Mouse (Mus musculus): ENCODE results near the gene Tor4a.

Gene Tor4a

GRCm38 (mm10) chr2:25224766-25225752, 28.4 kb upstream of the Tor4a start:
- peak; percentile 99 for DNase-seq (ENCODE audit: low spot score)

GRCm38 (mm10) chr2:25224492-25224765, 27.7 kb upstream of the Tor4a start, which contains the start of gene Tubb4b:
Gene Tubb4b (minus strand): TSS chr2:25224702.
- no peak for DNase-seq (ENCODE audit: low spot score)

DNA sequence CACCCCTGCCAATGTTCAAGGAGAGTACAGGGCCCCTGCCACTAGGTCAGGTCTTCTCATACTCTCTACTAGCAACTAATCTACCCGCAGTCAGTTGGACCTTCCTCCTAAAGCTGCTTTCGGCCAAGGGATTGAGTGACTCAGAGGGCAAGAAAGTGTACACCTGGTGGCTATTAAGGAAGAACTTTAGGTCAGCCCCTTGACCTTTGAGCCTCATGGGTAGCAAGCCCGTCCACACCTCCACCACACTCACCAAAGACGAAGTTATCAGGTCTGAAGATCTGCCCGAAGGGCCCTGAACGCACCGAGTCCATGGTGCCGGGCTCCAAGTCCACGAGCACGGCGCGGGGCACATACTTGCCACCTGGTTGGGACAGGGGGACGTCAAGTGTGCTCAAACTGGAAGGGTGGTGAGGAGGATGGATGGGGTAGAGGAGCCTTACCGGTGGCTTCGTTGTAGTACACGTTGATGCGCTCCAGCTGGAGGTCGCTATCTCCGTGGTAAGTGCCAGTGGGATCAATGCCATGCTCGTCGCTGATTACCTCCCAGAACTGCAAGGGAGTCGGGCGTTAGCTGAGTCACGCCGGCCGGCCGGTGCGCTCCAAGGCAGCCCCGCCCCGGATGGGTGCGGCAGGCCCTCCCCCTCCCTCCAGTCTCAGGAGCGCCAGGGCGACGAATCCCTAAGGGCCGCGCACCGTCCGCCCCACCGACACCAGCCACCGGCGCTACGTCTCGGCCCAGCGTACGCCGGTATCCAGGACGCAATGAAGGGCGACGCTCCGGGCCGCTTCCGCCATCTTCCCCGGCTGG, 27.2 kb upstream of the Tor4a start:
- peak; percentile 90 for DNase-seq (ENCODE audit: low spot score)

GRCm38 (mm10) chr2:25221331-25221772, 24.7 kb upstream of the Tor4a start:
- DNase-seq (ENCODE audit: low spot score), result no peak

GRCm38 (mm10) chr2:25218445-25218844, 21.8 kb upstream of the Tor4a start, which contains the start of gene Fam166a:
Gene Fam166a (plus strand): TSS chr2:25218745.
- no peak for DNase-seq (ENCODE audit: low spot score)

DNA sequence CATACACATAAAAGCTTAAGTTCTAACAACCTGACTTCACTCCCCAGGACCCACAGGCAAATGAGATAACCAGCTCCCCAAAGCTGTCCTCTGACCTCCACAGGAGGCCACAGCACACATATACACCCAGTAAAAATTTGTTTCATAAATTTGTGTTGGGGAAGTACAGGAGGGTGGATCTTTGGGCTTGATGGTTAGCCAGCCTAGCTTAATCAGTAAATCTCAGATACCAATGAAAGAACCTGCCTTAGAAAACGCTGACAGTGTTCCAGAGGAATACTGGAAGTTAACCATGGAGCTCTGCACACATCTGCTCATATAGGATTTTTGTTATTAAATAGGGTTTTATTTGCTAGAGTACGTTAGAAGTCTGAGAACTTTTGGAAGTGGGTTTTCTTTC, 21.0 kb upstream of the Tor4a start:
- DNase-seq (ENCODE audit: low spot score), result no peak

DNA sequence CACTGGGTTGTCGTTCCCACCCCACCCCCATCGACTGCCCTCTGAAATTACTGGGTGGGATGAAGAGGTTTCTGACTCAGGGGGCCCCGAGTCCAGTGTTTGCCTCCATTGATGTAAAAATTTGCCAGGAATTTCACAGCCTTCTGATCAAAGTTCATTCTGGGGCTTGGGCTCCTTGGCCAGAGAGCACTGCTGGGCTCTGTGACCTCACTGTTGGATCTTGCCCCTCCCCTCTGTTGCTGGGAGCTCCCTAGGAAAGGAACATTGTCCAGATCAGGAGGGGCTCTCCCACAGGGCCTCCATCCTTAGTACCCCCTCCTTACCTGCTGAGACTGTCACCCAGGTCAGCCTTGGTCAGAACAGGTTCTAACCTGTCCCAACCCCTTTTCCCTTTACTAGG, 17.8 kb upstream of the Tor4a start, which contains the start of gene Stpg3:
Gene Stpg3, minus strand, starts transcription at position 194 of the 400 bp plus-strand sequence.
- DNase-seq (ENCODE audit: low spot score), result no peak

DNA sequence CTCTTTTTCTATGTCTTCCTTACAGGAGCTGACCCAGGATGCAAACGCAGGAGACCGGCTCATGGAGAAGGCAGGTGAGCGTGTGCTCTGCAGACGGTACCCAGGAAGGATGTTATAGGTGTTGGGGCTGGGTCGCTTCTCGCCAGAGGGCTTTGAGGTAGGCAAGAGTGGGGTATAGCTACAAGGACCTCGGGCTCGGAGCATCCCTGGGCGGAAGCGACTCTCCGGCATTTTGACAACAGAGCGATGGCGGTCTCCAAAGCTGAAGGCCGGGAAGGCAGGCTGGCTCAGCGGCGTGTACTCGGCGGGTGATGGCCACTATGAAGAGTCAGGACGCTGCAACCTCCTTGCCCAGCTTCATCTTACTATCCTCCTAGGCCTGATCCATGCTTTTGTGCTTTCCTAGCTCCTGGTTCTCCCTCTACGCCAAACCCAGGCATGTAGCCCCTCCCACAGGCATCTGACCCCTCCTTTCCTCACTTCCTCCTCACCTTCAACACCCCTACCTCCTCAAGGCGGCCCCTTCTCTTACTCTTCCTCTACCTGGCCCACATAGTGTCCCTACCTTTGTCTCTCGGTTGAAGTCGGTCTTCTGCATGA, 16.7 kb upstream of the Tor4a start:
- DNase-seq (ENCODE audit: low spot score), result no peak

- peak; percentile 91 for DNase-seq (ENCODE audit: low spot score)
Measured at GRCm38 (mm10) chr2:25211121-25211670, 14.5 kb upstream of the Tor4a start, which contains the start of gene Nelfb. Gene Nelfb (minus strand): TSS chr2:25211489.

GRCm38 (mm10) chr2:25210686-25211085, 14.0 kb upstream of the Tor4a start:
- DNase-seq (ENCODE audit: low spot score), result no peak

DNA sequence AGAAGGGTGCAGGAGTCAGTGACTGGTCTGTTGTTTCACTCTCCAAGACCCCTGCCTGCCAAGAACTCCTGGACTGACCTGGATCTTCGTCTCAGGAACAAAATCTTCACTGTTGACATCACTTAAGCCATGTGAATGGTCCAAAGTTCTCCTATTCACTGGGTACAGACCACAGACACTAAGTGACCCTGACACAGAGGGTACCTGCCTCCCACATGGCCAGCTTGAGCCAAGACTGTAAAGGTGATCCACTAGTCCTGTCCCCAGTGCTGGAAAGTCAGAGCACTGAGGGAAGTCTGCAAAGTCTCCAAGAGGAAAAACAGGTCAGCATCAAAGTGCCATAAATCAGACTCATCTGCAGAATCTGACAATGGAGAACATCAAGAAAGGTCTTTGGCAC, 10.9 kb upstream of the Tor4a start:
- no peak for DNase-seq (ENCODE audit: low spot score)

- peak; percentile 70 for DNase-seq (ENCODE audit: low spot score)
Measured at GRCm38 (mm10) chr2:25203631-25204214, 7.0 kb upstream of the Tor4a start.

- DNase-seq (ENCODE audit: low spot score), result no peak
Measured at GRCm38 (mm10) chr2:25200631-25201030, 3.9 kb upstream of the Tor4a start.

DNA sequence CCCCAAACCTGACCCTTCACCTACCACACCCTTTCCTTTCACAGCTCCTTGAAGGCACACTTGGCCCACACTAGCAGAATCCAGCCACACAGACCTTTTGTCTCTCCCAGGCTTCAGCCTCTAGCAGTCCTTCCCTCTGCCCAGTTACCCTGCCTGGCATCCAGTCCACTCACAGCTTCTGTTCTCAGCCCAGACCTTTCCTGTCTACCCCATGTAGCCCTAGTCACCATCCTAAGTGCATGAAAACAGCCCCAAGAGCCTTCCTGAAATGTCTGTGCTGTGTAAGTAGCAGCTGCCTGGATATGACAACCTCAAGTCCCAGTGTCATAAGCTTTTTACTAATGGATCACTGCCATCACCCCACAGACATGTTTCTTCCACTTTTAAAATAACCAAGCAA, 1.3 kb upstream of the Tor4a start:
- no peak for DNase-seq (ENCODE audit: low spot score)

- DNase-seq (ENCODE audit: low spot score), result no peak
Measured at GRCm38 (mm10) chr2:25197191-25197590, 505 bp upstream of the Tor4a start.

DNA sequence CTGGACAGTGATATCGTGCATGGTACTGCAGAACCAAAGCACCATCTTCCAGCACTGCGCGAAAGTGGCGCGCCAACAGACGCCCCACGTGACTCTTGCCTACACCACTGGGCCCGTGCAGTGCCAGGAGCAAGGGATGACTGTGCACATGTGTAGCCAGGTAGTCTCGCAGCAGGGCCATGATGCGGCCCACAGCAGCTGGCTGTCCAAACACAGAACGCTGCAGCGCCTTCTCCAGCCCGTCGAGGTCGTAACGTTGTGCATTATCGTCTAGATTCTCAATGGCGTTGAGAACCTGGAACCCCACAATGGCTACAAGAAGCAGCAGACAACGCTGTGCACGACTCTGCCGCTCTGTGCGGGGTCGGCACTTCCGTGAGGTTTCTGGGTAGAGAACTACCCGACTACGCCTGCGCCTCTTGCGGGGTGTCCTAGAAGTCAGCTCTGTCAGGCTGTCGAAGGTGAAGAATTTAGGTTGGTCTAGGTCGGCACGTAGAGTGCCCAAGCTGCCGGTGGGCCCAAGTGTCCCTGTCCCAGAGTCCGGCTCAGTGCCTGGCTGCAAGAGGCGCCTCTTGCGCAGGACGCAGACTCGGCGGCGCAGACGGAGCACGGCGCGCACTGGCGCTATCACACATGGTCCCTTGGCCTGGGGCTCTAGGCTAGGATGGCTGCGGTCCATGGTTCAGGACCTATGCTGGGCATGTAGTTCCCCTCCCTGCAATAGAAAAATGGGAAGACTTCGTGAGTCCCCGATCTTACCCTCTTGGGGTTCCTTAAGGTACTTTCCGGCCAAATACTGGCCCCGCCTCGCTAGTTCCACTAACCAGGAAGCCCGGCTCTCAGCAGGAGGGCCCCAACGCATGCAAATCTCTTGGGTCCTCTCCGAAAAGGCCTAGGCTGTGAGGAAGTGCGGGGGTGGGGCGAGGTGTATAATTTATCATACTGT, 1.2 kb downstream of the Tor4a start:
- no peak for DNase-seq (ENCODE audit: low spot score)

DNA sequence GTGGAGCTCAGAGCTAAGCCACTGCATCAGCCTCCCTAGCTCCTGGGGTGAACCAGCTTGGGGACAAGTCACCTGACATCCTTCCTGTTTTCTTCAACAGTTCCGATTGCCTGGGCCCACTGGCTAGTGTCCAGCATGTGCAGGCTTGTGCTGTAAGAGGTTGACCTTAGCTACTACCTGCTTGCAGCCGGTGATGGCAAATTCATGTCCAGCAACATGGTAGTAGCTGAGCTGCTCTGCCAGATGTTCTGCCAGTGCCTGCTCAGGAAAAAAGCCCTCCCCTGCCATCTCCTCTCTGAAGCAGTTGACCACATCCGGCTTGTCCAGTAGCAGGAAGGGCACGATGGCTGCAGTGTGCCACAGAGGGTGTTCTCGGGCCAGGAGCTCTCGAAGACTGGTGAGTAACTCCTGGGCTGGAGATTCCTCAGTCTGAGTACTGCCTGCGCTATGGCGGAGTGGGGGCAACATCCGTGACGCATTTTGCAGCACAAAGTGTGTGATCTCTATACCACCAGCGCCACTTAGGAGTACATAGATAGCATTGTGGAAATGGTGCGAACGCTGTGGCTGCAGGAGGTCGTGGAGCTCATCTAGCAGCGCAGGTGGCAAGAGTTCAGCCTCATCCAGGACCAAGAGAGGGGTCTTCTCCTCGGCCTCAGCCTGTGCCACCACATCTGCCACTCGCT, 2.1 kb downstream of the Tor4a start:
- no peak for DNase-seq (ENCODE audit: low spot score)

DNA sequence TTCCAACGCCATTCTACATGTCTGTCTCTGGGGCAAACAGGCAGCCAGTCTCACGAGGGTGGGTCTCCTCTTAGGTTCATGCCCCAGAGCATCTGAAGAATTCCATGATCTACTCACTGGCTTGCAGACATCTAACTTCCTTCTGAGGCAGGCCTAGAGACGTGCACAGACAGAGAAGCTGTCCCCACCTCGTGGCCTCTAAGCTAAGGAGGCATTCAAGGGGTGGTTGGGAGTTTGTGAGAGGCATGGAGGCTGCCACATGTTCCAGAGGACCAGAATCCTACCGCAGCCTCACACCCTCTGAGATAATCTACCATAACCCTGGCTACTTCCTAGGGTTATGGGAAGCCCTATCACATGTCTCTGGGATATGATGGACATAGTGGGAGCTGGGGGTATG, 2.7 kb downstream of the Tor4a start:
- no peak for DNase-seq (ENCODE audit: low spot score)

GRCm38 (mm10) chr2:25193330-25193770, 3.3 kb downstream of the Tor4a start:
- DNase-seq (ENCODE audit: low spot score), result peak; percentile 85

DNA sequence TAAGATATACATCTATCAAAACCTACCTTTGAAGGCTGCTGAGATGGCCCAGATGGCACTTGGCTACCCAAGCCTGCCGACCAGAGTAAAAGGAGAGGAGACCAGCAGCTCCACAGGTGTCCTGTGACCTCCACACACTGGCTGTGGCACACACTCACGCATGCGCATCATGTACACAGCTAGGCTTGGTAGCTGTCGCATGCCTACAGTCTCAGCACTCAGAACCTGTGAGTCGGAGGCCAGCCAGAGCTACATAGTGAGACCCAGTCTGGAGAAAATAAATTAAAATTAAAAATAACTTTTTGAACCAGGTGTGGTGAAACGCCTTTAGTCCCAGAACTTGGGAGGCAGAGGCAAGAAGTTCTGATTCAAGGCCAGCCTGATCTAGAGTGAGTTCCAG, 8.8 kb downstream of the Tor4a start:
- DNase-seq (ENCODE audit: low spot score), result no peak
